Mouse (Mus musculus) left cerebral cortex, postnatal 14 days (tissue): ENCODE data around the gene H2-Q2. TPM values are rescaled to one million over a fixed set of nuclear protein-coding genes. Genes with fewer than 3 reads are reported as not detected.
"Not testable (repeated sequence)": the region's sequence is repeated elsewhere in the genome, so short reads cannot be mapped to it uniquely, and the experiment has no call there.

ENCODE experiments used
- DNase-seq, 2 experiments: peaks; one replicate each; pipeline ENCODE4 v3.0.0; 2021 to 2022; ENCODE audit warnings: low spot score in 2 of 2, mixed read lengths in 1 of 2
- intact Hi-C: fragments of 180-260 bp; cut with DNase I; formaldehyde crosslinking; loops from one replicate; pipeline ENCODE4 v1.15.1; 2025
- long read RNA-seq, 2 experiments: library from polyadenylated mRNA; stranded (forward); transcript quantifications; one replicate each; pipeline ENCODE4 v2.0.0; 2021
- total RNA-seq, 2 experiments: library from RNA; stranded (reverse); gene quantifications; 2 replicates each; pipeline ENCODE4 v1.2.3; 2021

The H2-Q2 gene
- 1 to 10 TPM in 1 of 2 experiments, under 1 TPM in 1; 0.48 to 2.2 TPM for total RNA-seq
- long read RNA-seq, experiment 1, result 0 reads
- long read RNA-seq, experiment 2, partial matches to known transcripts, result 0 of 1 reads
- long read RNA-seq, experiment 2, other reads (novel, unspliced or antisense), result 1 of 1 reads

- no peak for DNase-seq
- intact Hi-C loops, result no loop called here
Observed at GRCm38 (mm10) chr17:35342071-35342671, at the start of gene H2-Q2. Gene H2-Q2 (plus strand): TSS chr17:35342242.

GRCm38 (mm10) chr17:35295796-35296195 is 46.2 kb upstream of the H2-Q2 start:
- peak; percentile 18 to 65 for DNase-seq
- intact Hi-C loops, result not testable (repeated sequence)

GRCm38 (mm10) chr17:35300261-35300945 is 41.6 kb upstream of the H2-Q2 start:
- intact Hi-C loops, result loop anchor here (5.0 kb wide), 1 partner anchor 43 kb away; no protein-coding TSS in a partner anchor
- not testable (repeated sequence) for DNase-seq

- intact Hi-C loops, result loop anchor here (1.0 to 5.0 kb wide), 2 partner anchors 44 to 1335 kb away; no protein-coding TSS in a partner anchor
Observed at GRCm38 (mm10) chr17:35301645-35302258, 40.3 kb upstream of the H2-Q2 start.

GRCm38 (mm10) chr17:35303271-35303670 is 38.8 kb upstream of the H2-Q2 start:
- no peak for DNase-seq
- intact Hi-C loops, result loop anchor here (5.0 kb wide), 1 partner anchor 46 kb away; no protein-coding TSS in a partner anchor

More at GRCm38 (mm10) chr17:35301645-35302258, 40.3 kb upstream of the H2-Q2 start:
- peak; percentile 82 to 92 for DNase-seq

- intact Hi-C loops, result loop anchor here (5.0 kb wide), 1 partner anchor 47 kb away; no protein-coding TSS in a partner anchor
- no peak for DNase-seq
Observed at GRCm38 (mm10) chr17:35303756-35304350, 38.2 kb upstream of the H2-Q2 start.

- no peak for DNase-seq
- intact Hi-C loops, result loop anchor here (5.0 kb wide), 1 partner anchor 47 kb away; no protein-coding TSS in a partner anchor
Observed at GRCm38 (mm10) chr17:35304478-35304877, 37.6 kb upstream of the H2-Q2 start.

- intact Hi-C loops, result loop anchor here (5.0 kb wide), 1 partner anchor 48 kb away; no protein-coding TSS in a partner anchor
Observed at GRCm38 (mm10) chr17:35304921-35305320, 37.1 kb upstream of the H2-Q2 start.

GRCm38 (mm10) chr17:35318671-35319070 is 23.4 kb upstream of the H2-Q2 start:
- intact Hi-C loops, result loop anchor here (5.0 kb wide), 1 partner anchor 39 kb away; no protein-coding TSS in a partner anchor

More at GRCm38 (mm10) chr17:35304921-35305320, 37.1 kb upstream of the H2-Q2 start:
- not testable (repeated sequence) for DNase-seq

GRCm38 (mm10) chr17:35320327-35321081 is 21.5 kb upstream of the H2-Q2 start, which contains the start of gene H2-Q1:
Gene H2-Q1 (plus strand): TSS chr17:35320405.
- intact Hi-C loops, result no loop called here
- DNase-seq, result no peak

More at GRCm38 (mm10) chr17:35318671-35319070, 23.4 kb upstream of the H2-Q2 start:
- DNase-seq, result no peak

GRCm38 (mm10) chr17:35325124-35325523 is 16.9 kb upstream of the H2-Q2 start:
- DNase-seq, intact Hi-C loops: not testable (repeated sequence)

- DNase-seq, intact Hi-C loops: not testable (repeated sequence)
Observed at GRCm38 (mm10) chr17:35326000-35326399, 16.0 kb upstream of the H2-Q2 start.

- intact Hi-C loops, DNase-seq: not testable (repeated sequence)
Observed at GRCm38 (mm10) chr17:35329714-35330113, 12.3 kb upstream of the H2-Q2 start.

GRCm38 (mm10) chr17:35331546-35331945 is 10.5 kb upstream of the H2-Q2 start:
- intact Hi-C loops, DNase-seq: not testable (repeated sequence)

- no peak for DNase-seq
- intact Hi-C loops, result no loop called here
Observed at GRCm38 (mm10) chr17:35342711-35343476, 852 bp downstream of the H2-Q2 start.

- DNase-seq, intact Hi-C loops: not testable (repeated sequence)
Observed at GRCm38 (mm10) chr17:35347659-35348058, 5.6 kb downstream of the H2-Q2 start.

GRCm38 (mm10) chr17:35353275-35353674 is 11.2 kb downstream of the H2-Q2 start:
- DNase-seq, intact Hi-C loops: not testable (repeated sequence)

- DNase-seq, result no peak
- intact Hi-C loops, result no loop called here
Observed at GRCm38 (mm10) chr17:35354071-35354470, 12.0 kb downstream of the H2-Q2 start.
